8 mouse cellular contexts compared by ENCODE assay signal in the genomic region with DNA sequence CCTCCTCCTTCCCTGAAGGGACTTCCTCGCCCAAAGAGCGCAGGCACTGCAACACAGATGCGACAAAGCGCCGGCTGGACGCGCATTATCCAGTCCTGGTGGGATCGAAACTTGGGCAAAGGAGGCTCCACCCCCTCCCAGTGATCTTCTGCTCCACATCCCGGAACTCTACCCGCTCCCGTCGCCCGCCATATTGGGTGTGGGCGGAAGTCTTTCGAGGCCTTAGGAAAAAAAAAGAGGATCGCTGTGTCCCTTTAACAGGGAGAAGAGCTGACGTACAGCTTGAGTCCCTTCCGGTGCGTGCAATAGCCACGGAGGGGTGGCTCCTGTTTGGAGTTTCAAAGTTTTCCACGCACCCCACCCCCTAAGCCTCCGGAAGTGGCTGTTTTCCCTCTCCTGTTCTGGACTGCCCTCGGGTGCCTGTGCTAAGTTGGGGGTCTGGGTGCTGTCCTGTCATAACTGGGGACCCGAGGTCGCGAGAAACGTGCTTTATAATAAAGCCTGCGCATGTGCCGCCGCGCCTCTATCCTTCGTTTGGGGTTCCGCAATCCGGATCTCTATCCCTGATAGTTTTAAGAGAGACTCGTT. TPM values are rescaled to one million over a fixed set of nuclear protein-coding genes. Genes with fewer than 3 reads are reported as not detected.
DNase-seq lines count a peak whose midpoint lies in the region; ATAC-seq lines count a peak whose summit lies in the region.

No protein-coding gene starts in this region.

- H3K9ac ChIP-seq in hindbrain, embryonic 13.5 days: peak overlapping the region; percentile 80

- H3K27me3 ChIP-seq in hindbrain, embryonic 13.5 days: no peaks in the 10 kb centered on the region

- H3K4me2 ChIP-seq in hindbrain, embryonic 13.5 days: peak overlapping the region; percentile 98

- H3K9me3 ChIP-seq in hindbrain, embryonic 13.5 days: no peaks in the 10 kb centered on the region

- H3K27ac ChIP-seq in hindbrain, embryonic 13.5 days: peak overlapping the region; percentile 96

- peaks cover 26% of the 10 kb centered on the region for H3K4me1 ChIP-seq in hindbrain, embryonic 13.5 days (replicated peaks)

- peak; percentile 96 for DNase-seq in NIH3T3 (ENCODE audit: low read depth)
- peak; percentile 92 to 96 for DNase-seq in cerebellum, postnatal 10 days
- DNase-seq in frontal cortex, postnatal 10 days (ENCODE audit: low spot score in 2 of 2): peak; percentile 90 to 92
- DNase-seq in layer of hippocampus, postnatal 36 days: peak; percentile 94 to 95
- DNase-seq in lung, postnatal 36 days: peak; percentile 98
- peak; percentile 97 for DNase-seq in retina, postnatal 1 day
- DNase-seq in urinary bladder, adult 18-20 months (ENCODE audit: low spot score in 2 of 2): peak; percentile 88 to 95

- ATAC-seq in hindbrain, embryonic 13.5 days (ENCODE audit: low FRiP score): peak; percentile 70

- peaks cover 32% of the 10 kb centered on the region for H3K36me3 ChIP-seq in hindbrain, embryonic 13.5 days

- under 1% methylated on average over 35 of the region's 35 CpGs for WGBS in hindbrain, embryonic 13.5 days

- H3K4me3 ChIP-seq in hindbrain, embryonic 13.5 days: peak overlapping the region; percentile 59

RNA-seq across cellular contexts. Expression of a gene that starts 9.2 kb away (rescaled TPM):
- 53.1 and 54.7 TPM in 2 replicates for polyA plus RNA-seq in hindbrain, embryonic 13.5 days (2015; fragmentation: Nextera tagmentation; extraction: Ambion mirVana)
- total RNA-seq in layer of hippocampus, postnatal 36 days (2021): 100 to 1,000 TPM in 1 of 2 experiments, 10 to 100 TPM in 1; 96.0 to 104 TPM

RNA-seq across cellular contexts. Expression of a gene that starts 9.8 kb away (rescaled TPM):
- polyA plus RNA-seq in hindbrain, embryonic 13.5 days (2015; fragmentation: Nextera tagmentation; extraction: Ambion mirVana): 83.1 and 86.9 TPM in 2 replicates
- total RNA-seq in layer of hippocampus, postnatal 36 days (2021): 10 to 100 TPM; 36.4 to 40.3 TPM

RNA-seq across cellular contexts. Expression of a gene that starts 17.2 kb away (rescaled TPM):
- 1.7 and 2.2 TPM in 2 replicates for polyA plus RNA-seq in hindbrain, embryonic 13.5 days (2015; fragmentation: Nextera tagmentation; extraction: Ambion mirVana)
- total RNA-seq in layer of hippocampus, postnatal 36 days (2021): 10 to 100 TPM; 19.8 to 21.7 TPM

RNA-seq across cellular contexts. Expression of a gene that starts 23.3 kb away (rescaled TPM):
- polyA plus RNA-seq in hindbrain, embryonic 13.5 days (2015; fragmentation: Nextera tagmentation; extraction: Ambion mirVana): 114 and 143 TPM in 2 replicates
- total RNA-seq in layer of hippocampus, postnatal 36 days (2021): 10 to 100 TPM; 63.1 to 69.8 TPM

RNA-seq across cellular contexts. Expression of a gene that starts 24.8 kb away (rescaled TPM):
- polyA plus RNA-seq in hindbrain, embryonic 13.5 days (2015; fragmentation: Nextera tagmentation; extraction: Ambion mirVana): 11.5 and 11.7 TPM in 2 replicates
- total RNA-seq in layer of hippocampus, postnatal 36 days (2021): 10 to 100 TPM; 13.8 to 14.2 TPM

Comparison
In these comparisons a context has a peak if more than half of its experiments do, and no peak if none do; other contexts are left out.
1. Peak in every context shown above with its lines: DNase-seq, ATAC-seq, H3K4me3 ChIP-seq and H3K27ac ChIP-seq.